Mouse (Mus musculus) lung, embryonic 16.5 days (tissue): ENCODE results near the gene Lman1l. TPM values are rescaled to one million over a fixed set of nuclear protein-coding genes. Genes with fewer than 3 reads are reported as not detected.

ENCODE experiments used
- ATAC-seq: fragments of 200-750 bp; cut with Nextera tagmentation; 2 replicates; pipeline ENCODE4 v1.8.0; 2017; ENCODE audit warnings: low read depth, mild to moderate bottlenecking, moderate library complexity
- H3K27ac ChIP-seq: fragments of 300-500 bp; sonication (generic); 2 replicates; pipeline ENCODE4 v1.5.1; 2014; ENCODE audit warnings: mild to moderate bottlenecking, control low read depth, low read length
- H3K27me3 ChIP-seq: fragments of 300-500 bp; sonication (generic); 2 replicates; pipeline ENCODE4 v1.6.1; 2014; ENCODE audit warnings: low read depth, low read length, mixed read lengths; ENCODE audit not compliant: control insufficient read depth, insufficient read depth
- H3K36me3 ChIP-seq: fragments of 300-500 bp; sonication (generic); 2 replicates; pipeline ENCODE4 v1.6.1; 2014; ENCODE audit warnings: low read length; ENCODE audit not compliant: control insufficient read depth, insufficient read depth
- H3K4me1 ChIP-seq: fragments of 300-500 bp; sonication (generic); replicated peaks from 2 replicates; pipeline ENCODE4 v1.6.1; 2014; ENCODE audit warnings: low read length, mixed read lengths; ENCODE audit not compliant: control insufficient read depth, insufficient read depth
- H3K4me2 ChIP-seq: fragments of 300-500 bp; sonication (generic); 2 replicates; pipeline ENCODE4 v1.6.1; 2014; ENCODE audit warnings: low read depth, low read length, control low read depth
- H3K4me3 ChIP-seq: fragments of 300-500 bp; sonication (generic); 2 replicates; pipeline ENCODE4 v1.5.1; 2014; ENCODE audit warnings: mild to moderate bottlenecking, low read length, control low read depth
- H3K9ac ChIP-seq: fragments of 300-500 bp; sonication (generic); 2 replicates; pipeline ENCODE4 v1.6.1; 2014; ENCODE audit warnings: low read length, control low read depth
- H3K9me3 ChIP-seq: fragments of 300-500 bp; sonication (generic); 2 replicates; pipeline ENCODE4 v1.6.1; 2016; ENCODE audit warnings: low read length; ENCODE audit not compliant: control insufficient read depth
- WGBS: fragments of 180-500 bp; shearing (Covaris S2); extraction: QIAGEN DNeasy Blood & Tissue Kit; methylation state at CpG from one replicate; pipeline ENCODE4 v1.1.7; 2014; 5-methylcytosine and 5-hydroxymethylcytosine counted together
- polyA plus RNA-seq: library from polyadenylated mRNA; unstranded; fragments of >200 nt; fragmentation: Nextera tagmentation; extraction: Ambion mirVana; gene quantifications from 2 replicates; pipeline ENCODE4 v1.2.1, GENCODE M21; 2015

The Lman1l gene
- polyA plus RNA-seq, 1 experiment from 2014 or later: not detected

- Histone ChIP-seq H3K36me3 (peaks cover 5% of the 10 kb centered on the region), H3K4me1 (peaks cover 70% of the 10 kb centered on the region), H3K4me2 (peak overlapping the region; percentile 45; the same call in 1 of the 2 replicates), H3K9ac (peak overlapping the region; percentile 46; the same call in 1 of the 2 replicates), H3K27ac (peak overlapping the region; percentile 95; the same call in 1 of the 2 replicates), H3K4me3 (no peak overlapping the region), H3K27me3 (no peaks in the 10 kb centered on the region), H3K9me3 (no peaks in the 10 kb centered on the region)
- ATAC-seq: no peak
- WGBS: 84% methylated on average over 1 of the region's 1 CpGs
Observed at GRCm38 (mm10) chr9:57641022-57641421, 20.4 kb upstream of the Lman1l start.

- ATAC-seq: peak; percentile 41
- H3K36me3 ChIP-seq: peaks cover 5% of the 10 kb centered on the region
- peak overlapping the region; percentile 95 for H3K27ac ChIP-seq
- peaks cover 66% of the 10 kb centered on the region for H3K4me1 ChIP-seq
- H3K9ac ChIP-seq: peak overlapping the region; percentile 46
- H3K9me3 ChIP-seq: no peaks in the 10 kb centered on the region
- WGBS: 11% methylated on average over 15 of the region's 15 CpGs
- peak overlapping the region; percentile 45 for H3K4me2 ChIP-seq
- H3K27me3 ChIP-seq: no peaks in the 10 kb centered on the region
- H3K4me3 ChIP-seq: peak overlapping the region; percentile 15
Observed at GRCm38 (mm10) chr9:57640384-57640783, 19.8 kb upstream of the Lman1l start.

GRCm38 (mm10) chr9:57639661-57640328, 19.2 kb upstream of the Lman1l start:
- peak overlapping the region; percentile 53 for H3K9ac ChIP-seq
- H3K4me3 ChIP-seq: peak overlapping the region; percentile 15

DNA sequence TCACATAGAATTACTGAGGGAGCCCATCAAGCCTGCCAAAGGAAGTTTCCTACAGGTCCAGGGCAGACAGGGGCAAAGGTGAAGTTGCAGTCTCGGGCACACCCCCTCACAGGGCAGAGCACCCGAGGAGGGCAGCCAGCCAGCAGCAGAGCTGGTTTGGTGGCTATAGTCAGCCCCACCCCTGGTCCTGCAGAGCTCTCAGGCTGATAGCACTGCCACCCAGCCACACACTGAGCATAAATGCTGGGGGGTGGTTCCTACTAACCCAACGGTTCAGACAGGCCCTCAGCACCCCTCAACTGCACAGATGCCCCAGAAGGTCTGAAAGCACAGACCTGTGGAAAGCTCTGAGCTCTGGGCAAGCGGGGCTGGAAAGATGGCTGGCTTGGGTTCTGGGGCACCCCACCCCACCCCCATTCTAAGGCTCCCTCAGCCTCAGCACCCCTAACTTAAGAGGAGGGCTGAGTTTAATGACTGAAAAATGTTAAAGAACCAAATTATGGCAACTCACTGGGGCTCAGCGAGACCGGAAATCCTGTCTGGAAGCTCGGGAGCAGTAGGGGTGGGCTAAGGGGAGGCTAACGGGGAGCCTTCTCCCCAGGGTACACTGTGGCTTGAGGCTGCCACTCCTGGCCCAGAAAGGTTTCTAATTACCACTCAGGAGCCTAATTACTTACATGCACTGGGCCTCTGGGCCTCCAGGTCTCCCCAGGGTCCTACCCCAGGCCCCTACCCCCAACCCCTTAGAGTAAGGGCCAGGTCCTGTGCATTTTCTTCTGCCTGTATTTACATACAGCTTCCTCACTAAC, 18.3 kb upstream of the Lman1l start:
- 21% methylated on average over 8 of the region's 8 CpGs for WGBS
- Histone ChIP-seq H3K4me2 (peak overlapping the region; percentile 47), H3K27me3 (no peaks in the 10 kb centered on the region), H3K36me3 (peaks cover 5% of the 10 kb centered on the region), H3K9ac (peak overlapping the region; percentile 53), H3K4me3 (peak overlapping the region; percentile 7; the same call in 1 of the 2 replicates), H3K27ac (peak overlapping the region; percentile 95), H3K9me3 (no peaks in the 10 kb centered on the region), H3K4me1 (peaks cover 59% of the 10 kb centered on the region)
- ATAC-seq: peak; percentile 59

More at GRCm38 (mm10) chr9:57639661-57640328, 19.2 kb upstream of the Lman1l start:
- peaks cover 5% of the 10 kb centered on the region for H3K36me3 ChIP-seq
- WGBS: 69% methylated on average over 5 of the region's 5 CpGs
- ATAC-seq: no peak
- H3K4me1 ChIP-seq: peaks cover 66% of the 10 kb centered on the region
- no peaks in the 10 kb centered on the region for H3K9me3 ChIP-seq
- H3K4me2 ChIP-seq: peak overlapping the region; percentile 45
- no peaks in the 10 kb centered on the region for H3K27me3 ChIP-seq
- peak overlapping the region; percentile 95 for H3K27ac ChIP-seq

- Histone ChIP-seq H3K27me3 (no peaks in the 10 kb centered on the region), H3K4me3 (0 out of 2 replicates have a peak overlapping the region, but pooled peaks have one; percentile 2), H3K9ac (peak overlapping the region; percentile 53), H3K9me3 (no peaks in the 10 kb centered on the region), H3K36me3 (peaks cover 5% of the 10 kb centered on the region), H3K4me1 (peaks cover 49% of the 10 kb centered on the region), H3K4me2 (peak overlapping the region; percentile 47), H3K27ac (peak overlapping the region; percentile 95)
- 10% methylated on average over 6 of the region's 6 CpGs for WGBS
- peak; percentile 74 for ATAC-seq
Observed at GRCm38 (mm10) chr9:57637741-57638322, 17.3 kb upstream of the Lman1l start.

DNA sequence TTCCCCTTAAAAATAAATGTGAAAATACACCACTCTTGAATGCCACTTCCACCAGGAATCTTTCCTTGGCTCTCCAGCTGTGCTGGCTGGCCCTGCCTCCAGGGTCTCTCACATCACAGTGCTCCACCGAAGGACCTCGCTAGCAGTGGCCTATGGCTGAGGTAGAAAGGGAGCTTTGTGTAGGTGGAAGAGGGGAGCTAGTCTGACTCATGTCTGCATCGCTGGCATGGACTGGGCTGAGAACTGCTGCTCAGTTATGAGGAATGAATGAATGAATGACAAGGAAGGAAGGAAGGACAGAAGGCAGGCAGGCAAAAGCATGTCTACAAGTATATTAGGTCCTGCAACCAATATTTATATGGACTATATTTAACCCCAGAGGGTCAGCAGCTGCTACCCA, 16.7 kb upstream of the Lman1l start:
- Histone ChIP-seq H3K4me1 (peaks cover 47% of the 10 kb centered on the region), H3K27ac (peak overlapping the region; percentile 95), H3K9me3 (no peaks in the 10 kb centered on the region), H3K9ac (peak overlapping the region; percentile 53; the same call in 1 of the 2 replicates), H3K4me2 (peak overlapping the region; percentile 47), H3K36me3 (peaks cover 5% of the 10 kb centered on the region), H3K4me3 (no peak overlapping the region), H3K27me3 (no peaks in the 10 kb centered on the region)
- no peak; the same call in 1 of the 2 replicates for ATAC-seq
- 49% methylated on average over 3 of the region's 3 CpGs for WGBS

- H3K36me3 ChIP-seq: peaks cover 15% of the 10 kb centered on the region
- H3K27me3 ChIP-seq: no peaks in the 10 kb centered on the region
- WGBS: 41% methylated on average over 4 of the region's 4 CpGs
- no peak overlapping the region for H3K27ac ChIP-seq
- H3K9me3 ChIP-seq: no peaks in the 10 kb centered on the region
- H3K9ac ChIP-seq: no peak overlapping the region
- no peak overlapping the region for H3K4me2 ChIP-seq
- no peak overlapping the region for H3K4me3 ChIP-seq
- no peak for ATAC-seq
- H3K4me1 ChIP-seq: peaks cover 17% of the 10 kb centered on the region
Observed at GRCm38 (mm10) chr9:57633481-57634024, 13.0 kb upstream of the Lman1l start.

GRCm38 (mm10) chr9:57629118-57629874, 8.7 kb upstream of the Lman1l start:
- Histone ChIP-seq H3K27me3 (no peaks in the 10 kb centered on the region), H3K27ac (no peak overlapping the region), H3K9me3 (no peaks in the 10 kb centered on the region), H3K36me3 (peaks cover 43% of the 10 kb centered on the region), H3K4me2 (no peak overlapping the region), H3K9ac (no peak overlapping the region), H3K4me1 (no peaks in the 10 kb centered on the region; the same call in 1 of the 2 replicates), H3K4me3 (no peak overlapping the region)
- 64% methylated on average over 14 of the region's 14 CpGs for WGBS
- ATAC-seq: peak; percentile 69
